Mouse (Mus musculus) kidney, postnatal 0 days (tissue): ENCODE results near the gene Clip2. TPM values are rescaled to one million over a fixed set of nuclear protein-coding genes. Genes with fewer than 3 reads are reported as not detected.
A peak's percentile ranks its signal among the peaks of the same experiment; 100 is the strongest.
"Not testable (repeated sequence)": the region's sequence is repeated elsewhere in the genome, so short reads cannot be mapped to it uniquely, and the experiment has no call there.

Experiments
- ATAC-seq: fragments of 200-750 bp; cut with Nextera tagmentation; replicated peaks from 2 replicates; pipeline ENCODE4 v1.8.0; 2017; ENCODE audit warnings: low read depth, moderate number of reproducible peaks, moderate TSS enrichment, moderate library complexity; ENCODE audit not compliant: low FRiP score
- DNase-seq: peaks from one replicate; pipeline ENCODE4 v3.0.0-alpha.2; 2016; ENCODE audit warnings: low spot score
- H3K27ac ChIP-seq: fragments of 300-500 bp; sonication (generic); 2 replicates; pipeline ENCODE4 v1.5.1; 2014; ENCODE audit warnings: mild to moderate bottlenecking
- H3K27me3 ChIP-seq: fragments of 300-500 bp; sonication (generic); 2 replicates; pipeline ENCODE4 v1.6.1; 2014; ENCODE audit warnings: low read length, mixed read lengths; ENCODE audit not compliant: insufficient read depth
- H3K36me3 ChIP-seq: fragments of 300-500 bp; sonication (generic); 2 replicates; pipeline ENCODE4 v1.6.1; 2014; ENCODE audit warnings: low read length, mixed read lengths; ENCODE audit not compliant: insufficient read depth
- H3K4me1 ChIP-seq: fragments of 300-500 bp; sonication (generic); replicated peaks from 2 replicates; pipeline ENCODE4 v1.6.1; 2014; ENCODE audit warnings: antibody characterized with exemption, low read length, mixed read lengths; ENCODE audit not compliant: insufficient read depth
- H3K4me2 ChIP-seq: fragments of 300-500 bp; sonication (generic); 2 replicates; pipeline ENCODE4 v1.6.1; 2014; ENCODE audit warnings: mild to moderate bottlenecking, low read length, moderate library complexity, mixed read lengths
- H3K4me3 ChIP-seq: fragments of 300-500 bp; sonication (generic); replicated peaks from 2 replicates; pipeline ENCODE4 v1.5.1; 2014; ENCODE audit warnings: low read depth, low read length
- H3K9ac ChIP-seq: fragments of 300-500 bp; sonication (generic); 2 replicates; pipeline ENCODE4 v1.6.1; 2014; ENCODE audit warnings: low read depth, low read length
- H3K9me3 ChIP-seq: fragments of 300-500 bp; sonication (generic); replicated peaks from 2 replicates; pipeline ENCODE4 v1.6.1; 2016; ENCODE audit warnings: low read length, inconsistent platforms, mixed read lengths
- CTCF ChIP-seq: IDR thresholded peaks from 2 replicates; pipeline ENCODE4 v1.5.1; 2016; ENCODE audit warnings: antibody characterized with exemption, low read depth, mild to moderate bottlenecking, moderate library complexity
- WGBS: fragments of 180-500 bp; shearing (Covaris S2); extraction: QIAGEN DNeasy Blood & Tissue Kit; methylation state at CpG from one replicate; pipeline ENCODE4 v1.1.7; 2014; 5-methylcytosine and 5-hydroxymethylcytosine counted together
- polyA plus RNA-seq: library from polyadenylated mRNA; unstranded; fragments of >200 nt; fragmentation: Nextera tagmentation; extraction: Ambion mirVana; gene quantifications from 2 replicates; pipeline ENCODE4 v1.2.1, GENCODE M21; 2015

The Clip2 gene
- polyA plus RNA-seq, 1 experiment from 2014 or later, result 3.3 TPM

- H3K4me1 ChIP-seq, result no peaks in the 10 kb centered on the region
- no peaks in the 10 kb centered on the region for H3K27me3 ChIP-seq
- H3K9me3 ChIP-seq, result no peaks in the 10 kb centered on the region
- no peak for TF ChIP-seq CTCF
- no peaks in the 10 kb centered on the region for H3K36me3 ChIP-seq
- no peak overlapping the region for H3K4me3 ChIP-seq
- no peak for DNase-seq
- no peak overlapping the region for H3K4me2 ChIP-seq
- no peak for ATAC-seq
- no peak overlapping the region for H3K27ac ChIP-seq
- WGBS, result 79% methylated on average over 1 of the region's 1 CpGs
- H3K9ac ChIP-seq, result no peak overlapping the region
Measured at GRCm38 (mm10) chr5:134483291-134483690, 68.9 kb downstream of the Clip2 start.

- no peaks in the 10 kb centered on the region for H3K4me1 ChIP-seq
- no peak for TF ChIP-seq CTCF
- H3K4me2 ChIP-seq, result no peak overlapping the region
- H3K36me3 ChIP-seq, result no peaks in the 10 kb centered on the region
- no peaks in the 10 kb centered on the region for H3K27me3 ChIP-seq
- no peak overlapping the region for H3K4me3 ChIP-seq
- no peak overlapping the region for H3K9ac ChIP-seq
- ATAC-seq (no peak), DNase-seq (no peak)
- H3K27ac ChIP-seq, result no peak overlapping the region
- no peaks in the 10 kb centered on the region for H3K9me3 ChIP-seq
- 67% methylated on average over 11 of the region's 11 CpGs for WGBS
Measured at GRCm38 (mm10) chr5:134482331-134482730, 69.9 kb downstream of the Clip2 start.

- H3K4me2 ChIP-seq, H3K4me1 ChIP-seq, H3K27ac ChIP-seq, ATAC-seq, H3K27me3 ChIP-seq, H3K9ac ChIP-seq, DNase-seq, H3K9me3 ChIP-seq, H3K4me3 ChIP-seq, H3K36me3 ChIP-seq: not testable (repeated sequence)
Measured at GRCm38 (mm10) chr5:134478886-134479285, 73.3 kb downstream of the Clip2 start.

- not testable (repeated sequence) for ATAC-seq, H3K4me2 ChIP-seq
- WGBS, result 91% methylated on average over 7 of the region's 7 CpGs
Measured at GRCm38 (mm10) chr5:134475686-134476085, 76.5 kb downstream of the Clip2 start.

GRCm38 (mm10) chr5:134475006-134475605, 77.1 kb downstream of the Clip2 start:
- H3K4me3 ChIP-seq, result no peak overlapping the region
- no peaks in the 10 kb centered on the region for H3K4me1 ChIP-seq
- no peaks in the 10 kb centered on the region for H3K27me3 ChIP-seq
- DNase-seq (no peak), ATAC-seq (no peak)
- TF ChIP-seq CTCF, result no peak
- H3K9me3 ChIP-seq, result no peaks in the 10 kb centered on the region
- H3K27ac ChIP-seq, result no peak overlapping the region
- H3K36me3 ChIP-seq, result no peaks in the 10 kb centered on the region
- WGBS, result 92% methylated on average over 6 of the region's 6 CpGs
- no peak overlapping the region for H3K9ac ChIP-seq
- no peak overlapping the region for H3K4me2 ChIP-seq

More at GRCm38 (mm10) chr5:134475686-134476085, 76.5 kb downstream of the Clip2 start:
- H3K4me1 ChIP-seq, DNase-seq, H3K27me3 ChIP-seq, H3K36me3 ChIP-seq, H3K4me3 ChIP-seq, H3K27ac ChIP-seq, H3K9ac ChIP-seq, H3K9me3 ChIP-seq: not testable (repeated sequence)

GRCm38 (mm10) chr5:134473902-134474301, 78.3 kb downstream of the Clip2 start:
- TF ChIP-seq CTCF, result peak; percentile 57
- ATAC-seq (no peak), DNase-seq (no peak)
- 85% methylated on average over 2 of the region's 2 CpGs for WGBS
- H3K27me3 ChIP-seq, result no peaks in the 10 kb centered on the region
- H3K4me2 ChIP-seq, result no peak overlapping the region
- H3K27ac ChIP-seq, result no peak overlapping the region
- H3K36me3 ChIP-seq, result no peaks in the 10 kb centered on the region
- H3K9ac ChIP-seq, result no peak overlapping the region
- no peaks in the 10 kb centered on the region for H3K4me1 ChIP-seq
- H3K9me3 ChIP-seq, result no peaks in the 10 kb centered on the region
- H3K4me3 ChIP-seq, result no peak overlapping the region
